Mouse (Mus musculus): Measurements from ENCODE around the gene Olfr1093. TPM values are rescaled to one million over a fixed set of nuclear protein-coding genes. Genes with fewer than 3 reads are reported as not detected.

Olfr1093 gene
- polyA plus RNA-seq (2014; fragmentation: Nextera tagmentation; extraction: Ambion mirVana): not detected in 2 replicates

DNA sequence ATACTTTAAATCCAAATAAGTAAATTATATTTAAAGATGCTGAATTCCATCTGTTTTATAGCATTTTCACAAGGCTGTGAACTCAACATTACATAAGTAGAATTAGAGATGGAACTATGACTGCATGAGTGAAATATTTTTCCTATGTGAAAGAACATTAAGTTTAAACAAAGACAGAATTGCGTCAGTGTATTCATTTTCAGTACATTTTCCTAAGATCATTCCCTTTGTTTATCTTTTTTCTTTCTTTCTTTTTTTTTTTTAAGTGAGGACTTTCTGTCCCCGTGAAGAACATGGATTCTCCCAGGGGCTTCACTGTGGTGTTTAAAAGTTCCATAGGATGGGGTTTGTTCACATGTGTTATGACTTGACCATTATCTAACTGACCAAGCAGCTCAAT is at the start of gene Olfr1093:
Gene Olfr1093 (plus strand): TSS at position 301 of the 400 bp plus-strand sequence.
- H3K27me3 ChIP-seq (ENCODE audit: control insufficient read depth, insufficient read depth, low read length): no peaks in the 10 kb centered on the region
- 83% methylated on average over 2 of the region's 2 CpGs for WGBS
- no peaks in the 10 kb centered on the region for H3K36me3 ChIP-seq (ENCODE audit: control insufficient read depth, insufficient read depth, low read length)
- ATAC-seq (ENCODE audit: low FRiP score) (no peak), DNase-seq (ENCODE audit: low spot score) (no peak)
- H3K4me3 ChIP-seq (ENCODE audit: low read depth, low read length): no peak within 1 kb of the TSS
- H3K4me1 ChIP-seq (replicated peaks; ENCODE audit: control insufficient read depth, insufficient read depth, low read length): no peaks in the 10 kb centered on the region
- H3K9me3 ChIP-seq (ENCODE audit: control insufficient read depth, low read length): no peaks in the 10 kb centered on the region
- H3K27ac ChIP-seq (ENCODE audit: low read depth, low read length): no peak within 1 kb of the TSS
- no peak within 1 kb of the TSS for H3K9ac ChIP-seq (ENCODE audit: low read depth, low read length)
- no peak within 1 kb of the TSS for H3K4me2 ChIP-seq (replicated peaks; ENCODE audit: low read depth, low read length)

DNA sequence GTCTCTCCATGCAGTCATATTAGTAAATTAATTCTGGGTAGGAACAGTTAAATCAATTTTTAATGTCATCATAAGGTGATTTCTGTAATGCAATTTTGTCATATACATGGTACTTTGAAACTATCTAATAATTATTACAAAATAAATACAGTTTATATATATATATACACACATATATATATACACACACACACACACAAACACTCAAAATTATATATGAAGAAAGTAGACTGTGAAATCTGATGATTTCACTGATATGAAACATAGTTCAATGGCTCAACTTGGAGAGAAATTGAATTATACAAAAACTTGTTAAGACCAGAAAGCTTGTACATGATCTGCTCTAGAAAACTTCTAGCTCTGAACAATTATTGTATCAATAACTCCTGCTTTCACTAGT is 48.7 kb upstream of the Olfr1093 start, which contains the start of gene Olfr1089:
Gene Olfr1089 (minus strand): TSS at position 101 of the 400 bp plus-strand sequence.
- Histone ChIP-seq H3K9me3 (ENCODE audit: control insufficient read depth, low read length) (no peaks in the 10 kb centered on the region), H3K27ac (ENCODE audit: low read depth, low read length) (no peak within 1 kb of the TSS), H3K36me3 (ENCODE audit: control insufficient read depth, insufficient read depth, low read length) (no peaks in the 10 kb centered on the region), H3K4me3 (ENCODE audit: low read depth, low read length) (no peak within 1 kb of the TSS), H3K27me3 (ENCODE audit: control insufficient read depth, insufficient read depth, low read length) (no peaks in the 10 kb centered on the region), H3K4me2 (replicated peaks; ENCODE audit: low read depth, low read length) (no peak within 1 kb of the TSS), H3K4me1 (replicated peaks; ENCODE audit: control insufficient read depth, insufficient read depth, low read length) (no peaks in the 10 kb centered on the region), H3K9ac (ENCODE audit: low read depth, low read length) (no peak within 1 kb of the TSS)
- DNase-seq (ENCODE audit: low spot score): no peak
- ATAC-seq (ENCODE audit: low FRiP score): no peak

DNA sequence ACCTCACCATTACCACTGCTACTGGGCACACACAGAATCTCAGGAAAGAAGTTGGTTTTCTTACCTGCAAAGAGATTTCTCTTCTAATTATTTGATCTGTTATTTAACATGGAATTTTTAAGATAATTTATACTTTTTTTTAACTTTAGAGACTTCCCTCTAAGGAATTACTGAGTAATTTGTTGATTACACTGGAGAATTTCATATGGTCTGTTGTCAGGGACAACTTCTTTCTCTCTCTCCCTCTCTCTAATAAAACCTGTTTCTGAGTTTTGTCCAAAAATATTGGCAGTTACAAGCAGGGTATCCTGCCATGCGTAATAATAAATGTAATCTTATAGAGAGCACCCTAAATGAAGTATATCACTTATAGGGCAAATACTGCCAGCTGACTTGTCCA is 23.4 kb upstream of the Olfr1093 start, which contains the start of gene Olfr1090:
Gene Olfr1090 (minus strand): TSS at position 101 of the 400 bp plus-strand sequence.
- H3K4me3 ChIP-seq (ENCODE audit: low read depth, low read length): no peak within 1 kb of the TSS
- H3K9ac ChIP-seq (ENCODE audit: low read depth, low read length): no peak within 1 kb of the TSS
- H3K27ac ChIP-seq (ENCODE audit: low read depth, low read length): no peak within 1 kb of the TSS
- H3K4me1 ChIP-seq (replicated peaks; ENCODE audit: control insufficient read depth, insufficient read depth, low read length): no peaks in the 10 kb centered on the region
- 93% methylated on average over 1 of the region's 1 CpGs for WGBS
- no peaks in the 10 kb centered on the region for H3K9me3 ChIP-seq (ENCODE audit: control insufficient read depth, low read length)
- H3K4me2 ChIP-seq (replicated peaks; ENCODE audit: low read depth, low read length): no peak within 1 kb of the TSS
- no peaks in the 10 kb centered on the region for H3K36me3 ChIP-seq (ENCODE audit: control insufficient read depth, insufficient read depth, low read length)
- DNase-seq (ENCODE audit: low spot score): no peak
- no peaks in the 10 kb centered on the region for H3K27me3 ChIP-seq (ENCODE audit: control insufficient read depth, insufficient read depth, low read length)
- no peak for ATAC-seq (ENCODE audit: low FRiP score)

DNA sequence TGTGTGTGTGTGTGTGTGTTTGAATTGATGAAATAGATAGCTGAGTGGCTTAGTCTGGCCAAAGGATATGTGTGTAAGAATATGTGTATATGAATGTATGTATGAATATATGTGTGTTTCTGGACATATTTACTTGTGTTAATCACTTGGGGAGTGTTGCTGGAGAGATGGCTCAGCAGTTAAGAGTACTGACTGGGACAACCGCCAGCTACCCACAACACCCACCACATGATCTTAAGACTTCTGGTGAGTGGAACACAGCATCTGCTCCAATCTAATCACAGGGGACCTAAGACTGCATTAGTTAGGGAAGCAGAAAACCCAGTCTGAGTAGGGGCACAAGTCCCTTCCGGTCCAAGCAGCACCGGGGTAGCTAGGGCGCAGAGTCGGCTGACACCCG is 21.2 kb upstream of the Olfr1093 start:
- no peak for DNase-seq (ENCODE audit: low spot score)
- ATAC-seq (ENCODE audit: low FRiP score): no peak
- no peaks in the 10 kb centered on the region for H3K4me1 ChIP-seq (replicated peaks; ENCODE audit: control insufficient read depth, insufficient read depth, low read length)

DNA sequence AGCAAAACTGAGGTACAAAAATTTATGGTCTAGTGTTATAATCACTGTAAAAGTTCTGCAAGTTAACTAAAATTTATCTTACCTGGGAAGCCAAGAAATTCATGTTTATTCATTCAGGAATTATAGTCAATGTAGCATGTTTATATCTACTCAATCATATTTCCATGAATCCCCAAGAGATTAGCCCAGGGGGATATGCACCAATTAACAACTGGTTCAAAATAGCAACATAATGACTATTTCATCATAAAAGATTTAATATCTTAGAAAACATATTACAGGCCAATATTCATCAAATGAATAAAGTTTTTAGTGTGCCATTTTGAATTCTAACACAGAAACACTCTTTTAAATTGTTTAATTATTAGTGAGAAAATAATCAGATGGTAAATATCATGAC is 27.6 kb downstream of the Olfr1093 start, which contains the start of gene Olfr141:
Gene Olfr141 (minus strand): TSS at position 101 of the 400 bp plus-strand sequence.
- no peaks in the 10 kb centered on the region for H3K27me3 ChIP-seq (ENCODE audit: control insufficient read depth, insufficient read depth, low read length)
- no peak within 1 kb of the TSS for H3K4me2 ChIP-seq (replicated peaks; ENCODE audit: low read depth, low read length)
- ATAC-seq (ENCODE audit: low FRiP score): no peak

More for the DNA sequence above, 21.2 kb upstream of the Olfr1093 start:
- H3K27me3 ChIP-seq (ENCODE audit: control insufficient read depth, insufficient read depth, low read length): no peaks in the 10 kb centered on the region
- H3K36me3 ChIP-seq (ENCODE audit: control insufficient read depth, insufficient read depth, low read length): no peaks in the 10 kb centered on the region
- no peaks in the 10 kb centered on the region for H3K9me3 ChIP-seq (ENCODE audit: control insufficient read depth, low read length)
- H3K27ac ChIP-seq (ENCODE audit: low read depth, low read length): no peak overlapping the region
- 97% methylated on average over 6 of the region's 6 CpGs for WGBS
- no peak overlapping the region for H3K9ac ChIP-seq (ENCODE audit: low read depth, low read length)
- no peak overlapping the region for H3K4me3 ChIP-seq (ENCODE audit: low read depth, low read length)
- no peak overlapping the region for H3K4me2 ChIP-seq (replicated peaks; ENCODE audit: low read depth, low read length)

DNA sequence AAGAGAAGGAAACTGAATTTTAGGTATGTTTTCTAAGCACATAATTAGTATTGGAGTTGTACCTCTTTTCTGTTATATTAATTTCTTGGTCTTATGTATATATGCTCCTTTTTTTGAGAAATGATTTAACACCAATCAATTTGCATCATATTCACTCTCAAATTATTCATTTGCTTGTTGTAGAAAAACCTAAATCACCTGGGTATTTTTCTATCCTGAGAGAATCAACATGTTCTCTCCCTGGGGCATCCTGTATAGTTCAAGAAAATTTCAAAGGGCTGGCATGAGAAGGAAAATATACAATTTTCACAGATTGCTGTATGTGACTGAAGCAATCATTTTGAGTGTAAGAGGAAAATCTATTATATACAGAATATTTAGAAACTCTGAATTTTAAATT is 42.1 kb downstream of the Olfr1093 start, which contains the start of gene Olfr1094:
Gene Olfr1094 (plus strand): TSS at position 301 of the 400 bp plus-strand sequence.
- no peaks in the 10 kb centered on the region for H3K27me3 ChIP-seq (ENCODE audit: control insufficient read depth, insufficient read depth, low read length)
- no peak for ATAC-seq (ENCODE audit: low FRiP score)
- no peak within 1 kb of the TSS for H3K9ac ChIP-seq (ENCODE audit: low read depth, low read length)
- H3K36me3 ChIP-seq (ENCODE audit: control insufficient read depth, insufficient read depth, low read length): no peaks in the 10 kb centered on the region
- DNase-seq (ENCODE audit: low spot score): no peak
- no peak within 1 kb of the TSS for H3K4me3 ChIP-seq (ENCODE audit: low read depth, low read length)
- no peak within 1 kb of the TSS for H3K4me2 ChIP-seq (replicated peaks; ENCODE audit: low read depth, low read length)
- no peak within 1 kb of the TSS for H3K27ac ChIP-seq (ENCODE audit: low read depth, low read length)
- H3K4me1 ChIP-seq (replicated peaks; ENCODE audit: control insufficient read depth, insufficient read depth, low read length): no peaks in the 10 kb centered on the region
- H3K9me3 ChIP-seq (ENCODE audit: control insufficient read depth, low read length): no peaks in the 10 kb centered on the region

More for the DNA sequence above, 27.6 kb downstream of the Olfr1093 start, which contains the start of gene Olfr141:
- H3K27ac ChIP-seq (ENCODE audit: low read depth, low read length): no peak within 1 kb of the TSS
- H3K9me3 ChIP-seq (ENCODE audit: control insufficient read depth, low read length): no peaks in the 10 kb centered on the region
- H3K36me3 ChIP-seq (ENCODE audit: control insufficient read depth, insufficient read depth, low read length): no peaks in the 10 kb centered on the region
- H3K4me1 ChIP-seq (replicated peaks; ENCODE audit: control insufficient read depth, insufficient read depth, low read length): no peaks in the 10 kb centered on the region
- no peak for DNase-seq (ENCODE audit: low spot score)
- H3K9ac ChIP-seq (ENCODE audit: low read depth, low read length): no peak within 1 kb of the TSS
- H3K4me3 ChIP-seq (ENCODE audit: low read depth, low read length): no peak within 1 kb of the TSS

Other genes with a start within 250 kb of the Olfr1093 start
- not detected in 2 replicates for gene Olfr1079, start 240.0 kb upstream of the Olfr1093 start, polyA plus RNA-seq (2014; fragmentation: Nextera tagmentation; extraction: Ambion mirVana)
- not detected in 2 replicates for gene Olfr1080, start 224.2 kb upstream of the Olfr1093 start, polyA plus RNA-seq (2014; fragmentation: Nextera tagmentation; extraction: Ambion mirVana)
- gene Olfr1082, start 183.5 kb upstream of the Olfr1093 start, polyA plus RNA-seq (2014; fragmentation: Nextera tagmentation; extraction: Ambion mirVana): not detected in 2 replicates
- not detected in 2 replicates for gene Olfr1084, start 142.8 kb upstream of the Olfr1093 start, polyA plus RNA-seq (2014; fragmentation: Nextera tagmentation; extraction: Ambion mirVana)
- not detected in 2 replicates for gene Olfr1085, start 120.5 kb upstream of the Olfr1093 start, polyA plus RNA-seq (2014; fragmentation: Nextera tagmentation; extraction: Ambion mirVana)
- gene Olfr1086, start 102.4 kb upstream of the Olfr1093 start, polyA plus RNA-seq (2014; fragmentation: Nextera tagmentation; extraction: Ambion mirVana): not detected in 2 replicates
- gene Olfr1087, start 84.1 kb upstream of the Olfr1093 start, polyA plus RNA-seq (2014; fragmentation: Nextera tagmentation; extraction: Ambion mirVana): not detected in 2 replicates
- gene Olfr1089, start 48.8 kb upstream of the Olfr1093 start, polyA plus RNA-seq (2014; fragmentation: Nextera tagmentation; extraction: Ambion mirVana): not detected in 2 replicates
- not detected in 2 replicates for gene Olfr1090, start 23.5 kb upstream of the Olfr1093 start, polyA plus RNA-seq (2014; fragmentation: Nextera tagmentation; extraction: Ambion mirVana)
- not detected in 2 replicates for gene Olfr141, start 27.5 kb downstream of the Olfr1093 start, polyA plus RNA-seq (2014; fragmentation: Nextera tagmentation; extraction: Ambion mirVana)
- not detected in 2 replicates for gene Olfr1094, start 42.2 kb downstream of the Olfr1093 start, polyA plus RNA-seq (2014; fragmentation: Nextera tagmentation; extraction: Ambion mirVana)
- gene Olfr1095, start 69.2 kb downstream of the Olfr1093 start, polyA plus RNA-seq (2014; fragmentation: Nextera tagmentation; extraction: Ambion mirVana): not detected in 2 replicates
- not detected in 2 replicates for gene Gm13723, start 92.3 kb downstream of the Olfr1093 start, polyA plus RNA-seq (2014; fragmentation: Nextera tagmentation; extraction: Ambion mirVana)
- gene Olfr1097, start 109.7 kb downstream of the Olfr1093 start, polyA plus RNA-seq (2014; fragmentation: Nextera tagmentation; extraction: Ambion mirVana): not detected in 2 replicates
- not detected in 2 replicates for gene Olfr1098, start 142.1 kb downstream of the Olfr1093 start, polyA plus RNA-seq (2014; fragmentation: Nextera tagmentation; extraction: Ambion mirVana)
- gene Olfr1099, start 178.2 kb downstream of the Olfr1093 start, polyA plus RNA-seq (2014; fragmentation: Nextera tagmentation; extraction: Ambion mirVana): not detected in 2 replicates
- not detected in 2 replicates for gene Olfr1100, start 197.5 kb downstream of the Olfr1093 start, polyA plus RNA-seq (2014; fragmentation: Nextera tagmentation; extraction: Ambion mirVana)
- not detected in 2 replicates for gene Olfr1101, start 208.7 kb downstream of the Olfr1093 start, polyA plus RNA-seq (2014; fragmentation: Nextera tagmentation; extraction: Ambion mirVana)
- gene Olfr1102, start 215.9 kb downstream of the Olfr1093 start, polyA plus RNA-seq (2014; fragmentation: Nextera tagmentation; extraction: Ambion mirVana): not detected in 2 replicates
- gene Olfr1104, start 244.6 kb downstream of the Olfr1093 start, polyA plus RNA-seq (2014; fragmentation: Nextera tagmentation; extraction: Ambion mirVana): not detected in 2 replicates

All from hindbrain, embryonic 11.5 days (tissue).